Mouse (Mus musculus) midbrain, embryonic 13.5 days (tissue): ENCODE data around the gene Prl. TPM values are rescaled to one million over a fixed set of nuclear protein-coding genes. Genes with fewer than 3 reads are reported as not detected.

ENCODE experiments used
- polyA plus RNA-seq: library from polyadenylated mRNA; unstranded; fragments of >200 nt; fragmentation: Nextera tagmentation; extraction: Ambion mirVana; gene quantifications from 2 replicates; pipeline ENCODE4 v1.2.1, GENCODE M21; 2015

Gene Prl
- polyA plus RNA-seq, 1 experiment from 2014 or later, result not detected

Other genes with a start within 250 kb of the Prl start
- gene Prl3d1, start 36.6 kb downstream of the Prl start, polyA plus RNA-seq, result not detected in 2 replicates
- not detected in 2 replicates for gene Prl3d2, start 64.1 kb downstream of the Prl start, polyA plus RNA-seq
- gene Prl3d3, start 99.2 kb downstream of the Prl start, polyA plus RNA-seq, result not detected in 2 replicates
- gene Prl3c1, start 139.1 kb downstream of the Prl start, polyA plus RNA-seq, result not detected in 2 replicates
- gene Prl3b1, start 184.3 kb downstream of the Prl start, polyA plus RNA-seq, result not detected in 2 replicates
- gene Prl3a1, start 201.9 kb downstream of the Prl start, polyA plus RNA-seq, result not detected in 2 replicates